Mouse (Mus musculus) liver, embryonic 11.5 days (tissue): ENCODE measurements around the gene Ntrk3. TPM values are rescaled to one million over a fixed set of nuclear protein-coding genes. Genes with fewer than 3 reads are reported as not detected.

Experiments used
- ATAC-seq: fragments of 200-750 bp; cut with Nextera tagmentation; replicated peaks from 2 replicates; pipeline ENCODE4 v1.8.0; 2017; ENCODE audit warnings: moderate number of reproducible peaks, mild to moderate bottlenecking, moderate TSS enrichment, moderate library complexity; ENCODE audit not compliant: low FRiP score
- DNase-seq: peaks from one replicate; pipeline ENCODE4 v3.0.0-alpha.2; 2017; ENCODE audit warnings: low spot score
- H3K27ac ChIP-seq: fragments of 300-500 bp; sonication (generic); 2 replicates; pipeline ENCODE4 v1.5.1; 2014; ENCODE audit warnings: mild to moderate bottlenecking, low read depth, low read length, control low read depth
- H3K27me3 ChIP-seq: fragments of 300-500 bp; sonication (generic); replicated peaks from 2 replicates; pipeline ENCODE4 v1.6.1; 2014; ENCODE audit warnings: low read length, mixed read lengths; ENCODE audit not compliant: control insufficient read depth, insufficient read depth
- H3K36me3 ChIP-seq: fragments of 300-500 bp; sonication (generic); 2 replicates; pipeline ENCODE4 v1.6.1; 2014; ENCODE audit warnings: mild to moderate bottlenecking, low read length, moderate library complexity, mixed read lengths; ENCODE audit not compliant: control insufficient read depth, insufficient read depth
- H3K4me1 ChIP-seq: fragments of 300-500 bp; sonication (generic); replicated peaks from 2 replicates; pipeline ENCODE4 v1.6.1; 2014; ENCODE audit warnings: low read length, mixed read lengths; ENCODE audit not compliant: control insufficient read depth, insufficient read depth
- H3K4me2 ChIP-seq: fragments of 300-500 bp; sonication (generic); 2 replicates; pipeline ENCODE4 v1.6.1; 2014; ENCODE audit warnings: mild to moderate bottlenecking, control low read depth, moderate library complexity
- H3K4me3 ChIP-seq: fragments of 300-500 bp; sonication (generic); 2 replicates; pipeline ENCODE4 v1.5.1; 2014; ENCODE audit warnings: low read depth, low read length, control low read depth
- H3K9ac ChIP-seq: fragments of 300-500 bp; sonication (generic); 2 replicates; pipeline ENCODE4 v1.6.1; 2014; ENCODE audit warnings: low read depth, low read length, control low read depth
- H3K9me3 ChIP-seq: fragments of 300-500 bp; sonication (generic); 2 replicates; pipeline ENCODE4 v1.6.1; 2016; ENCODE audit warnings: low read length, inconsistent platforms, mixed read lengths; ENCODE audit not compliant: control insufficient read depth
- WGBS: fragments of 180-500 bp; shearing (Covaris S2); extraction: QIAGEN DNeasy Blood & Tissue Kit; methylation state at CpG from one replicate; pipeline ENCODE4 v1.1.7; 2014; 5-methylcytosine and 5-hydroxymethylcytosine counted together
- polyA plus RNA-seq: library from polyadenylated mRNA; unstranded; fragments of >200 nt; fragmentation: Nextera tagmentation; extraction: Ambion mirVana; gene quantifications from 2 replicates; pipeline ENCODE4 v1.2.1, GENCODE M21; 2014

The Ntrk3 gene
- polyA plus RNA-seq, 1 experiment from 2014 or later = 2.3 TPM

DNA sequence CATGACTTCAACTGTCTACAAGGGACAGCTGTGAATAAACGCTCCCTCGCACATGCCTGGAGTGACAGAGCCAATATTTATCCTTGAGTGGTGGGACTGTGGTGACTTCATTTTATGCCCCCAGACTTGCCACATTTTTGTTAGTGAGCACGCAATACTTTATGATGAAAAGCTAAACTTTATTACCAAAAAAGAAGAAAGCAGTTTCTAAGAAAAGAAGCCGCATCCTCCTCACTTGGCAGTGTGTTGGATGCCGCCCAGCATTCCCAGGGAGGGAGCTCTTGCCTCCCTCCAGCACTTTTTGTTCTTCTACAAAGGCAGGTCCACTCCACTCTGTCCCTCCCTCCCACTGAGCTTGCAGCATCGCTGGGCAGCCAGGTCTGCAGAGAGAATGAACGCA, 77.0 kb downstream of the Ntrk3 start:
- Histone ChIP-seq H3K27me3 (no peaks in the 10 kb centered on the region; the same call in 1 of the 2 replicates), H3K4me3 (no peak overlapping the region), H3K9me3 (no peaks in the 10 kb centered on the region), H3K4me1 (no peaks in the 10 kb centered on the region), H3K27ac (no peak overlapping the region), H3K9ac (no peak overlapping the region), H3K36me3 (no peaks in the 10 kb centered on the region), H3K4me2 (no peak overlapping the region)
- WGBS = 82% methylated on average over 7 of the region's 7 CpGs
- ATAC-seq (no peak), DNase-seq (no peak)

GRCm38 (mm10) chr7:78659846-78660245, 78.0 kb downstream of the Ntrk3 start:
- H3K9me3 ChIP-seq = no peaks in the 10 kb centered on the region
- WGBS = 86% methylated on average over 2 of the region's 2 CpGs
- ATAC-seq = no peak
- no peaks in the 10 kb centered on the region; the same call in 1 of the 2 replicates for H3K27me3 ChIP-seq
- no peak overlapping the region for H3K9ac ChIP-seq
- no peak overlapping the region for H3K4me3 ChIP-seq
- H3K27ac ChIP-seq = no peak overlapping the region
- H3K4me1 ChIP-seq = no peaks in the 10 kb centered on the region
- no peak overlapping the region for H3K4me2 ChIP-seq
- H3K36me3 ChIP-seq = no peaks in the 10 kb centered on the region
- no peak for DNase-seq

- Histone ChIP-seq H3K9me3 (no peaks in the 10 kb centered on the region), H3K27me3 (no peaks in the 10 kb centered on the region; the same call in 1 of the 2 replicates), H3K4me1 (no peaks in the 10 kb centered on the region), H3K4me3 (no peak overlapping the region), H3K36me3 (no peaks in the 10 kb centered on the region), H3K9ac (no peak overlapping the region), H3K4me2 (no peak overlapping the region), H3K27ac (no peak overlapping the region)
- DNase-seq (no peak), ATAC-seq (no peak)
- WGBS = 75% methylated on average over 10 of the region's 10 CpGs
Measured at GRCm38 (mm10) chr7:78658026-78658425, 79.8 kb downstream of the Ntrk3 start.

- no peaks in the 10 kb centered on the region for H3K4me1 ChIP-seq
- H3K27me3 ChIP-seq = no peaks in the 10 kb centered on the region; the same call in 1 of the 2 replicates
- H3K36me3 ChIP-seq = no peaks in the 10 kb centered on the region
- no peak overlapping the region for H3K9ac ChIP-seq
- H3K27ac ChIP-seq = no peak overlapping the region
- DNase-seq = no peak
- no peak for ATAC-seq
- H3K9me3 ChIP-seq = no peaks in the 10 kb centered on the region
- WGBS = 56% methylated on average over 3 of the region's 3 CpGs
- no peak overlapping the region for H3K4me3 ChIP-seq
- no peak overlapping the region for H3K4me2 ChIP-seq
Measured at GRCm38 (mm10) chr7:78656181-78656580, 81.6 kb downstream of the Ntrk3 start.

DNA sequence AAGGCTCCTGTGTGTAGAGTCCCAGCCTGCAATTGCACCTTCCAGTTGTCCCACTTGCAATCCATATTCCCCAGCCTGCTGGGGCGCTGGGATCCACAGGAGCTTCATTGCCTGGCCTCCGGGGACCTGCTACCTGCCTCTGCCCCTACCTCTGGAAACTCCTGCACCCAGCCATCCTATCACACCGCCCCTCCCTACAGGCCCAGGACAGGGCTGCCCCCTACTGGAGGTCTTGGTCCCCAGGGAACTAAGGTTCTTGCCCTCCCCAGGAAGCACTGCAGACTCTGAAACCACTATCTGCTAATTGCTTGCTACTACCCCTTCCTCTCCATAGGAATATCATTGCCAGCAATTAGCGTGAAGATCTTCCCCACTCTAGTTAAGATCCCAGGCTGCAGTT, 84.1 kb downstream of the Ntrk3 start:
- H3K9me3 ChIP-seq = no peaks in the 10 kb centered on the region
- H3K4me2 ChIP-seq = no peak overlapping the region
- 29% methylated on average over 4 of the region's 4 CpGs for WGBS
- no peaks in the 10 kb centered on the region for H3K4me1 ChIP-seq
- DNase-seq = no peak
- H3K4me3 ChIP-seq = no peak overlapping the region
- H3K27ac ChIP-seq = no peak overlapping the region
- no peak for ATAC-seq
- H3K9ac ChIP-seq = no peak overlapping the region
- no peaks in the 10 kb centered on the region; the same call in 1 of the 2 replicates for H3K27me3 ChIP-seq
- no peaks in the 10 kb centered on the region for H3K36me3 ChIP-seq

DNA sequence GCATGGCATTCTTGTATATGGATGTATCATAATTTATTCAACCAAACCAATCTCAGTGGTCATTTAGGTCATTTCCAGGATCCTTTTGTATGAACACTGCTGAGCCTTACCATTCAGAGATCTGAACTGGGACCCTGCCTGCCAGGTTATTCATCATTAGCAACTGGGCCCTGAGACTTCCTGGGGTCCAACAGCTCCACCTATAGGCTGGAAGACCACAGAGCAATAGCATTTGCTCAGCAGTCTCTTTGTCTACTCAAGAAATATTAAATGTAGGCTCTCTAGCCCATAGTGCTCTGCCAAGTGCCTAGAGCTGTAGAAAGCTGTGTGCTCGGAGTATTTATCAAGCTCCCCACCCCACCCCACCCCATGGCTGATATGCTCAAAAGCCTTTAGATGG, 85.5 kb downstream of the Ntrk3 start:
- no peak overlapping the region for H3K4me3 ChIP-seq
- ATAC-seq = no peak
- no peak overlapping the region for H3K27ac ChIP-seq
- H3K9ac ChIP-seq = no peak overlapping the region
- H3K4me2 ChIP-seq = no peak overlapping the region
- H3K4me1 ChIP-seq = no peaks in the 10 kb centered on the region
- DNase-seq = no peak
- 34% methylated on average over 1 of the region's 1 CpGs for whole genome bisulfite sequencing
- H3K36me3 ChIP-seq = no peaks in the 10 kb centered on the region
- H3K9me3 ChIP-seq = no peaks in the 10 kb centered on the region
- no peaks in the 10 kb centered on the region; the same call in 1 of the 2 replicates for H3K27me3 ChIP-seq

- Histone ChIP-seq H3K9me3 (no peaks in the 10 kb centered on the region), H3K4me3 (no peak overlapping the region), H3K36me3 (no peaks in the 10 kb centered on the region), H3K9ac (no peak overlapping the region), H3K4me2 (no peak overlapping the region), H3K27ac (no peak overlapping the region), H3K27me3 (no peaks in the 10 kb centered on the region; the same call in 1 of the 2 replicates), H3K4me1 (no peaks in the 10 kb centered on the region)
- 57% methylated on average over 1 of the region's 1 CpGs for WGBS
- no peak for ATAC-seq
- no peak for DNase-seq
Measured at GRCm38 (mm10) chr7:78651540-78651939, 86.3 kb downstream of the Ntrk3 start.

GRCm38 (mm10) chr7:78643667-78644066, 94.1 kb downstream of the Ntrk3 start:
- Histone ChIP-seq H3K9me3 (no peaks in the 10 kb centered on the region), H3K4me2 (no peak overlapping the region), H3K36me3 (no peaks in the 10 kb centered on the region), H3K4me3 (no peak overlapping the region), H3K9ac (no peak overlapping the region), H3K4me1 (no peaks in the 10 kb centered on the region), H3K27me3 (no peaks in the 10 kb centered on the region), H3K27ac (no peak overlapping the region)
- DNase-seq (no peak), ATAC-seq (no peak)
- WGBS = 49% methylated on average over 6 of the region's 6 CpGs

- no peaks in the 10 kb centered on the region for H3K36me3 ChIP-seq
- DNase-seq (no peak), ATAC-seq (no peak)
- H3K9ac ChIP-seq = no peak overlapping the region
- no peaks in the 10 kb centered on the region for H3K27me3 ChIP-seq
- no peaks in the 10 kb centered on the region for H3K4me1 ChIP-seq
- no peak overlapping the region for H3K4me3 ChIP-seq
- no peak overlapping the region for H3K4me2 ChIP-seq
- no peaks in the 10 kb centered on the region for H3K9me3 ChIP-seq
- no peak overlapping the region for H3K27ac ChIP-seq
- 59% methylated on average over 4 of the region's 4 CpGs for WGBS
Measured at GRCm38 (mm10) chr7:78623686-78624085, 114.1 kb downstream of the Ntrk3 start.
